ENCODE assay signal across 30 mouse cellular contexts in the genomic region with DNA sequence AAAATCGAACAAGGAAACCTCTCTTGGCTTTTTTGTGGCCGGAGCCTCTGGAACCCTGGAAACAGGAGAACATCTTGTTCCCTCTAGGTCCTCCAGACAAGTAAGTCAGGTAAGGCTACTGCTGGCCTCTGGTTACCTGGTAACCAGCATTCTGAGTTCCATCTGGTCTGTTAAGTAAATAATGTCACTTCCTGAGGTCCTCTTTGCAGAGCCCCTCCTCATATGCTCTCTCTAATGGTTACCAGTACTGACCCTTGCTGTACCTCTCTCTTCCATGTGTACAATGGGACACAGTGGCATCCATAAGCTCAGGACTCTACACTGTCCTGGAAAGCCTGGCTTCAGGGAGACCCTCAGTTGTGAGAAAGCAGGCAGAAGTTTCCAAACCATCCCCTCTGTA. TPM values are rescaled to one million over a fixed set of nuclear protein-coding genes. Genes with fewer than 3 reads are reported as not detected.
"Had no signal": no experiment of that assay in that cellular context is flagged by ENCODE, and none has a peak within 500 bp of the region (broad histone marks: within the 10 kb centered on the region; RNA-seq: fewer than 3 reads in every experiment).

Gm6309 (minus strand) TSS at position 101 of the 400 bp plus-strand sequence.

RNA-seq across cellular contexts. Expression of gene Gm6309, which starts in this region (rescaled TPM):
- polyA plus RNA-seq: limb, embryonic 10.5 days; limb, embryonic 11.5 days; limb, embryonic 12.5 days; limb, embryonic 13.5 days; limb, embryonic 14.5 days; limb, embryonic 15.5 days; liver, adult 2 months; liver, embryonic 11.5 days; liver, embryonic 12.5 days; liver, embryonic 13.5 days; liver, embryonic 14.5 days; liver, embryonic 15.5 days; liver, embryonic 16.5 days; liver, postnatal 0 days; lung, adult 2 months; lung, embryonic 14.5 days; lung, embryonic 15.5 days; lung, embryonic 16.5 days; lung, postnatal 0 days; macrophage; midbrain, embryonic 10.5 days; midbrain, embryonic 11.5 days; midbrain, embryonic 12.5 days; midbrain, embryonic 13.5 days; midbrain, embryonic 14.5 days; midbrain, embryonic 15.5 days; midbrain, embryonic 16.5 days; midbrain, postnatal 0 days; myocyte; neural tube, embryonic 11.5 days had no signal
